Mouse (Mus musculus): ENCODE results near the gene Vmn1r171.
"Not testable (repeated sequence)": the region's sequence is repeated elsewhere in the genome, so short reads cannot be mapped to it uniquely, and the experiment has no call there.

Vmn1r171 gene

GRCm38 (mm10) chr7:23630422-23630821 lies at the start of gene Vmn1r171:
Gene Vmn1r171 (plus strand): TSS chr7:23630722.
- DNase-seq, result no peak

- not testable (repeated sequence) for DNase-seq
Measured at GRCm38 (mm10) chr7:23605875-23606274, 24.6 kb upstream of the Vmn1r171 start, which contains the start of gene Vmn1r170. Gene Vmn1r170 (plus strand): TSS chr7:23606175.

GRCm38 (mm10) chr7:23658016-23658415 lies 27.5 kb downstream of the Vmn1r171 start, which contains the start of gene Vmn1r172:
Gene Vmn1r172 (plus strand): TSS chr7:23658316.
- no peak for DNase-seq

All from cerebellum, adult 8-10 months (tissue).